8 mouse cellular contexts compared by ENCODE assay signal in the genomic region with DNA sequence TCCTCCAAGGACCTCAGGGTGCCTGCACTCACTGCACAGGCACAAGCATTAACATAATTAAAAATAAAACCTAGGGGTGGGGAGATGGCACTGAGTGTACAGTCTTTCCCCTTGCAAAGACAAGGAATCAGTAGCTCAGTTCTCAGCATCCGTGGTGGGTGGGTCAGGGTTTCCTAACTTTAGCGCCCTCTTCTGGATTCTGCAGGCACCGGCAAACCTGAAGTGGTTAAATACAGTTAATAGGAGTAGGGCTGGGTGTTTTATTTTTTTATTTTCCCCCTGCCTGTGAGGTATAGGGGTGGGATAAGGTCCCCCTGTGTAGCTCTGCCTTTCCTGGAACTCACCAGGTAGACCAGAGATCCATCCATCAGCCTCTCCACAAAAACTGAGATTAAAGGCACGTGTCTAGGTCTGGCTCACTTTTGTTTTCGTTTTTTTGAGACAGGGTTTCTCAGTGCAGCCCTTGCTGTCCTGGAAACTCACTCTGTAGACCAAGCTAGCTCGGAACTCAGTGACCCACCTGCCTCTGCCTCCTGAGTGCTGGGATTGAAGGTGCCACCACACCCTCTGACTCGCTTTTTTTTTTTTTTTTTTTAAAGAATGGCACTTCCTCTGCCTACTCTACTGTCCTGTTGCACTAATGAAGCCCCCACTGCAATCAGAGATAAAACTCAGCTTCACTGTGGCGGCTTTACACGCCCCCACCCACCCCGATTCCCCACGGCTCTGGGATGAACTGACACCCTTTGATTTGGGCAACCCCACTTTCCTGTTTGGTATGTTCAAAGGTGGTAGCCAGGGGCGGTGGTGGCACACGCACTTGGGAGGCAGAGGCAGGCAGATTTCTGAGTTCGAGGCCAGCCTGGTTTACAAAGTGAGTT. TPM values are rescaled to one million over a fixed set of nuclear protein-coding genes. Genes with fewer than 3 reads are reported as not detected.
DNase-seq lines count a peak whose midpoint lies in the region; ATAC-seq and TF ChIP-seq lines count a peak whose summit lies in the region.

No protein-coding gene starts in this region.

- H3K4me1 ChIP-seq in heart, embryonic 10.5 days: peaks cover 31% of the 10 kb centered on the region
- peaks cover 0 to 14% of the 10 kb centered on the region in 2 experiments; a peak in 2 of 4 replicates for H3K4me1 ChIP-seq in ES-E14 (ENCODE audit: control insufficient read depth in 2 of 2, insufficient read depth in 2 of 2, low read length in 2 of 2, poor library complexity in 1 of 2)
- peaks cover 41% of the 10 kb centered on the region for H3K4me1 ChIP-seq in embryonic facial prominence, embryonic 15.5 days
- peaks cover 9% of the 10 kb centered on the region; the same call in 1 of the 2 replicates for H3K4me1 ChIP-seq in intestine, postnatal 0 days (replicated peaks; ENCODE audit: control insufficient read depth, insufficient read depth, low read length)

- H3K4me2 ChIP-seq in embryonic facial prominence, embryonic 15.5 days (replicated peaks): peak overlapping the region; percentile 99
- H3K4me2 ChIP-seq in intestine, postnatal 0 days (replicated peaks; ENCODE audit: low read depth): peak overlapping the region; percentile 97

- no peak for ATAC-seq in embryonic facial prominence, embryonic 15.5 days (ENCODE audit: insufficient number of reproducible peaks, low FRiP score, low TSS enrichment, low read depth)
- no peak for ATAC-seq in intestine, postnatal 0 days

- in situ Hi-C loops in ES-E14 (cut with MboI; ENCODE audit: low sequenced_read_pairs in 2 of 2, unreplicated experiment in 2 of 2): no loop called here

- peak; percentile 63 for TF ChIP-seq CTCF in intestine, postnatal 0 days (IDR thresholded peaks at IDR 0.05; ENCODE audit: low read depth)

- peaks cover 34% of the 10 kb centered on the region for H3K27me3 ChIP-seq in heart, embryonic 10.5 days (ENCODE audit: insufficient read depth, poor library complexity, severe bottlenecking)
- H3K27me3 ChIP-seq in embryonic facial prominence, embryonic 15.5 days: peaks cover 15% of the 10 kb centered on the region
- peaks cover 15% of the 10 kb centered on the region for H3K27me3 ChIP-seq in intestine, postnatal 0 days (replicated peaks; ENCODE audit: control insufficient read depth, insufficient read depth, low read length)

- DNase-seq in heart, embryonic 10.5 days (ENCODE audit: low spot score): no peak
- DNase-seq in heart, adult 8-10 months (ENCODE audit: low spot score): no peak
- peak; percentile 53 for DNase-seq in ES-E14 (ENCODE audit: low read depth, low spot score)
- DNase-seq in lung, postnatal 36 days: peak; percentile 69
- peak; percentile 40 to 49 for DNase-seq in thymus, postnatal 36 days
- DNase-seq in urinary bladder, adult 18-20 months (ENCODE audit: low spot score in 2 of 2): no peak

- no peak overlapping the region; the same call in 1 of the 2 replicates for H3K9ac ChIP-seq in ES-E14 (ENCODE audit: insufficient read depth, low read depth, low read length, poor library complexity, severe bottlenecking)
- no peak overlapping the region for H3K9ac ChIP-seq in embryonic facial prominence, embryonic 15.5 days
- no peak overlapping the region for H3K9ac ChIP-seq in intestine, postnatal 0 days (ENCODE audit: low read depth, low read length)

- 50% methylated on average over 14 of the region's 14 CpGs for WGBS in heart, embryonic 10.5 days
- 55% methylated on average over 14 of the region's 14 CpGs for WGBS in embryonic facial prominence, embryonic 15.5 days
- WGBS in intestine, postnatal 0 days: 58% methylated on average over 14 of the region's 14 CpGs

- H3K4me3 ChIP-seq in heart, embryonic 10.5 days: peak overlapping the region; percentile 72
- no peak overlapping the region for H3K4me3 ChIP-seq in ES-E14 (ENCODE audit: insufficient read depth in 1 of 2, low read depth in 1 of 2, low read length in 2 of 2, poor library complexity in 1 of 2, severe bottlenecking in 1 of 2)
- peak overlapping the region; percentile 68 for H3K4me3 ChIP-seq in embryonic facial prominence, embryonic 15.5 days (replicated peaks)
- H3K4me3 ChIP-seq in intestine, postnatal 0 days (ENCODE audit: low read depth, low read length): no peak overlapping the region

- no peaks in the 10 kb centered on the region for H3K9me3 ChIP-seq in heart, embryonic 10.5 days
- H3K9me3 ChIP-seq in ES-E14 (ENCODE audit: control insufficient read depth, insufficient read depth, low read depth, low read length): no peaks in the 10 kb centered on the region
- no peaks in the 10 kb centered on the region for H3K9me3 ChIP-seq in embryonic facial prominence, embryonic 15.5 days (replicated peaks)
- no peaks in the 10 kb centered on the region for H3K9me3 ChIP-seq in intestine, postnatal 0 days (ENCODE audit: control insufficient read depth)

- no peak overlapping the region for H3K27ac ChIP-seq in heart, embryonic 10.5 days
- no peak overlapping the region for H3K27ac ChIP-seq in ES-E14 (ENCODE audit: insufficient read depth, low read depth, low read length, poor library complexity, severe bottlenecking)
- H3K27ac ChIP-seq in embryonic facial prominence, embryonic 15.5 days (replicated peaks): no peak overlapping the region
- no peak overlapping the region for H3K27ac ChIP-seq in intestine, postnatal 0 days (ENCODE audit: low read depth, low read length)

- peaks cover 55% of the 10 kb centered on the region for H3K36me3 ChIP-seq in heart, embryonic 10.5 days
- H3K36me3 ChIP-seq in ES-E14 (ENCODE audit: control insufficient read depth, insufficient read depth, low read length, poor library complexity, severe bottlenecking): peaks cover 28% of the 10 kb centered on the region
- peaks cover 51% of the 10 kb centered on the region for H3K36me3 ChIP-seq in embryonic facial prominence, embryonic 15.5 days
- peaks cover 36% of the 10 kb centered on the region for H3K36me3 ChIP-seq in intestine, postnatal 0 days (ENCODE audit: control insufficient read depth, insufficient read depth)

TF ChIP-seq in ES-E14, 5 proteins besides CTCF, POLR2A, EP300 and RAD21:
- TF ChIP-seq HCFC1 (IDR thresholded peaks at IDR 0.05; ENCODE audit: borderline replicate concordance, insufficient read depth, low read length): no peak
- no peak for TF ChIP-seq ZNF384 (IDR thresholded peaks at IDR 0.05; ENCODE audit: low read depth, low read length)
- TF ChIP-seq MAFK (IDR thresholded peaks at IDR 0.05; ENCODE audit: insufficient read depth, low read depth, low read length): no peak
- TF ChIP-seq ZC3H11A (IDR thresholded peaks at IDR 0.05; ENCODE audit: borderline replicate concordance, low read depth, low read length): no peak
- TF ChIP-seq CHD2 (IDR thresholded peaks at IDR 0.05; ENCODE audit: low read depth, low read length): no peak

RNA-seq across cellular contexts. Expression of a gene that starts 0.5 kb away (rescaled TPM):
- 0.33 and 0.38 TPM in 2 replicates for polyA plus RNA-seq in heart, embryonic 10.5 days (2016; fragmentation: Nextera tagmentation; extraction: Ambion mirVana)
- under 1 TPM in 2 of 4 experiments, not detected in 2; 0.12 to 0.14 TPM for total RNA-seq in heart, adult 8-10 months (2022)
- 1.3 TPM in 2 replicates for total RNA-seq in ES-E14 (2012; rRNA removed)
- 2.3 and 3.7 TPM in 2 replicates for polyA plus RNA-seq in embryonic facial prominence, embryonic 15.5 days (2015; fragmentation: Nextera tagmentation; extraction: Ambion mirVana)
- polyA plus RNA-seq in intestine, postnatal 0 days (2015; fragmentation: Nextera tagmentation; extraction: Ambion mirVana): 0.42 and 0.44 TPM in 2 replicates

RNA-seq across cellular contexts. Expression of a gene that starts 4.9 kb away (rescaled TPM):
- polyA plus RNA-seq in heart, embryonic 10.5 days (2016; fragmentation: Nextera tagmentation; extraction: Ambion mirVana): 77.0 and 83.9 TPM in 2 replicates
- total RNA-seq in heart, adult 8-10 months (2022): 10 to 100 TPM; 82.2 to 91.1 (median 85.5) TPM
- 59.3 and 68.6 TPM in 2 replicates for total RNA-seq in ES-E14 (2012; rRNA removed)
- polyA plus RNA-seq in embryonic facial prominence, embryonic 15.5 days (2015; fragmentation: Nextera tagmentation; extraction: Ambion mirVana): 141 and 147 TPM in 2 replicates
- 111 and 119 TPM in 2 replicates for polyA plus RNA-seq in intestine, postnatal 0 days (2015; fragmentation: Nextera tagmentation; extraction: Ambion mirVana)

RNA-seq across cellular contexts. Expression of a gene that starts 5.0 kb away (rescaled TPM):
- 53.8 and 81.2 TPM in 2 replicates for polyA plus RNA-seq in heart, embryonic 10.5 days (2016; fragmentation: Nextera tagmentation; extraction: Ambion mirVana)
- 10 to 100 TPM; 20.4 to 25.6 (median 22.7) TPM for total RNA-seq in heart, adult 8-10 months (2022)
- total RNA-seq in ES-E14 (2012; rRNA removed): 177 and 213 TPM in 2 replicates
- 81.3 and 83.1 TPM in 2 replicates for polyA plus RNA-seq in embryonic facial prominence, embryonic 15.5 days (2015; fragmentation: Nextera tagmentation; extraction: Ambion mirVana)
- polyA plus RNA-seq in intestine, postnatal 0 days (2015; fragmentation: Nextera tagmentation; extraction: Ambion mirVana): 32.1 and 32.3 TPM in 2 replicates

RNA-seq across cellular contexts. Expression of a gene that starts 30.0 kb away (rescaled TPM):
- polyA plus RNA-seq in heart, embryonic 10.5 days (2016; fragmentation: Nextera tagmentation; extraction: Ambion mirVana): 46.5 and 55.8 TPM in 2 replicates
- total RNA-seq in heart, adult 8-10 months (2022): 10 to 100 TPM; 26.0 to 39.5 (median 35.6) TPM
- total RNA-seq in ES-E14 (2012; rRNA removed): 27.7 and 33.0 TPM in 2 replicates
- 56.0 and 64.0 TPM in 2 replicates for polyA plus RNA-seq in embryonic facial prominence, embryonic 15.5 days (2015; fragmentation: Nextera tagmentation; extraction: Ambion mirVana)
- 29.3 and 34.6 TPM in 2 replicates for polyA plus RNA-seq in intestine, postnatal 0 days (2015; fragmentation: Nextera tagmentation; extraction: Ambion mirVana)

RNA-seq across cellular contexts. Expression of a gene that starts 44.4 kb away (rescaled TPM):
- 0.36 and 0.77 TPM in 2 replicates for polyA plus RNA-seq in heart, embryonic 10.5 days (2016; fragmentation: Nextera tagmentation; extraction: Ambion mirVana)
- total RNA-seq in heart, adult 8-10 months (2022): under 1 TPM in 2 of 4 experiments, not detected in 2; 0.14 to 0.53 TPM
- 1.3 and 1.4 TPM in 2 replicates for total RNA-seq in ES-E14 (2012; rRNA removed)
- polyA plus RNA-seq in embryonic facial prominence, embryonic 15.5 days (2015; fragmentation: Nextera tagmentation; extraction: Ambion mirVana): 16.6 and 16.8 TPM in 2 replicates
- polyA plus RNA-seq in intestine, postnatal 0 days (2015; fragmentation: Nextera tagmentation; extraction: Ambion mirVana): 0.33 and 0.42 TPM in 2 replicates

Comparison
In these comparisons a context has a peak if more than half of its experiments do, and no peak if none do; other contexts are left out.
1. DNase-seq: peak in ES-E14 (single experiment), lung, postnatal 36 days (single experiment) and thymus, postnatal 36 days (2 of 2); none in heart, embryonic 10.5 days (single experiment), heart, adult 8-10 months (single experiment) and urinary bladder, adult 18-20 months (0 of 2).
2. H3K4me3 ChIP-seq: peak in heart, embryonic 10.5 days (single experiment) and embryonic facial prominence, embryonic 15.5 days (single experiment); none in ES-E14 (0 of 2) and intestine, postnatal 0 days (single experiment).